Mouse (Mus musculus): ENCODE measurements at regions not wholly inside any gene's neighbourhood (a gene's known extent, or its start where the extent isn't known, plus 50 kb on each side); places are given as distances from the start of the nearest gene placed in this dataset.

DNA sequence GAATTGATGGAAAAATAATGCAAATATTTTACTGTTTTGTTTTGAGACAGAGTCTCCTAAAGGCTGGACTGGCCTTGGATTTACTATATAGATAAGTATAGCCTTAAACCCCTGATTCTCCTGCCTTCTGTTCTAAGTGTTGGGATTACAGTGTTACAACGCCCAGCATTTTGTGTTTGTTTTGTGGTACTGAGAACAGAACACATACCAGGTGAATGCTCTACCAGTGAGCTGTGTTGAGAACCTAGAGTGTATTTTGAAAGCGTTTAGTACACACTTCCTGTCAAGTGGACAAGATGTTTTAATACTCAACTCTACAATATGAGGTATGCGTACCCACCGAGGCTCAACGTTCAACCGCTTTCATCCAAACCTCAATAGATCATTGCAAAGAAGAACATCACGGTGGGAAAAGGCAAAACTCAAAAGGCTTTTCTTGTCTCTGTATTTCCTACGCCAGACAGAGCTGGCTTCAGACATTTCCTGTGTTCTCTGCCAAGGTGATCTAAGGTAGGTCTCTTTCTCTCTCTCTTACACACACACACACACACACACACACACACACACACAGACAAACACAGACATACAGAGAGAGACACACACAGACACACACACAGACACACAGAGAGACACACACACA lies 104.3 kb upstream of the Cpm start:
- Histone ChIP-seq H3K4me3 (replicated peaks; ENCODE audit: low read length) (no peak overlapping the region), H3K27me3 (ENCODE audit: control insufficient read depth, insufficient read depth, low read length) (no peaks in the 10 kb centered on the region), H3K4me2 (ENCODE audit: low read depth, low read length) (no peak overlapping the region), H3K4me1 (ENCODE audit: control insufficient read depth, insufficient read depth, low read length) (no peaks in the 10 kb centered on the region), H3K9me3 (replicated peaks; ENCODE audit: control insufficient read depth, low read length) (no peaks in the 10 kb centered on the region), H3K36me3 (ENCODE audit: control insufficient read depth, insufficient read depth, low read length) (no peaks in the 10 kb centered on the region), H3K27ac (ENCODE audit: low read length) (no peak overlapping the region), H3K9ac (ENCODE audit: low read length) (no peak overlapping the region)
- no peak for ATAC-seq (ENCODE audit: insufficient read depth, low FRiP score)
- 74% methylated on average over 8 of the region's 8 CpGs for WGBS

DNA sequence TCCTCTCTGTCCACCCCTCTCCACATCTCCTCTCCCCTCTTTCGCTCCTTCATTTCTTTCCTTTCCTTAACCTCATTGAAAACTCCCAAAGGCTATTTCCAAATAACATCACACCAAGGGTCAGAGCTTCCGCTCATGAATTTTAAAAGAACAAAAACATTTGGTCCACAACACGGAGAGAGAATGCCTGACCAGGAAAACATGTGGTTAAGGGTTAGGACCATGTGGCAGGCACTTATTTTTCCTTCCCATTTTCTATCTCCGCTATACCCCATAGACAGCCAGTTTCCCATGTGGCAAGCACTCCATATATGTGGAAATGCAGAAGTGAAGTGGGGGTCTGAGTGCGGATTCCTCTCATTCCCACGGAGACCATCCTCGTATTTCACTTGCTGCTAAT lies 105.2 kb upstream of the Cpm start:
- Histone ChIP-seq H3K36me3 (ENCODE audit: control insufficient read depth, insufficient read depth, low read length) (no peaks in the 10 kb centered on the region), H3K27me3 (ENCODE audit: control insufficient read depth, insufficient read depth, low read length) (no peaks in the 10 kb centered on the region), H3K4me3 (replicated peaks; ENCODE audit: low read length) (no peak overlapping the region), H3K9ac (ENCODE audit: low read length) (no peak overlapping the region), H3K27ac (ENCODE audit: low read length) (no peak overlapping the region), H3K4me2 (ENCODE audit: low read depth, low read length) (no peak overlapping the region), H3K9me3 (replicated peaks; ENCODE audit: control insufficient read depth, low read length) (no peaks in the 10 kb centered on the region), H3K4me1 (ENCODE audit: control insufficient read depth, insufficient read depth, low read length) (peaks cover 3% of the 10 kb centered on the region; the same call in 1 of the 2 replicates)
- no peak for ATAC-seq (ENCODE audit: insufficient read depth, low FRiP score)
- WGBS, result 79% methylated on average over 7 of the region's 7 CpGs

DNA sequence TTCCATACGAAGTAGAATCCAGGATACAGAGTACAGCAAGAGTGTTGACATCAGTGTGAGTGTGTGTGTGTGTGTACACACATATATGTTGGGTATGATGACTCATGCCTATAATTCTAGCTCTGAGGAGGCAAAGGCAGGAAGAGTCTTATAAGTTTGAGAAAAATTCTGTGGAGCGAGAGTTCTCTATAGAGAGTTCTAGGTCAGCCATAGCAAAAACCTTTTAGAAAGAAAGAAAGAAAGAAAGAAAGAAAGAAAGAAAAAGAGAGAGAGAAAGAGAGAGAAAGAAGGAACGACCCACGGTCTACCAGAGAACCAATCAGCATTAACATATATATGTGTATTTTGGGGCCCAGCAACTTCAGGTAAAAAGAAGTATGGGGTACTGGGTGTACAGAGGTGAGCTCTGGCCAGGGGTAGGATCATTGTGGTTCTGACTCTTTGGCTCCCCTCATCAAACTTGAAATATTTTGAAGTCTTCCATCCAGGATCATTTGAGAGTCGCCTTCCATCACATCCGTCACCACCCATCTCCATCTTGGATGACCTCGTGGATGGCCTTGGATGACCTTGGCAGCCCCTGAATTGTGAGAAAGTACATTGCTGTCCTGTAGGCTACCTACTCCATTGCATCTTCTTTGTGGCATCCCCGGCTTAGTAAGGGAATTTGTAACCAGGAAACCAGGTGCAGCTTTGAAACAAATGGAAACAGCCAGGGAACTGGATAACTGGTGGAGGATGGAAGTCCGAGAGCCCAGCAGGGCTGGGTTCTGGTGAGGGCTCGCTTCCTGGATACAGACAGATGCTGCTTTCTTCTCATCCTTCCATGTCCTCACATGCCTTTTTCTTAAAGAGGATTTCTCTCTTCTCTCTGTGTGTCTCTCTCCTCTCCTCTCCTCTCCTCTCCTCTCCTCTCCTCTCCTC lies 106.1 kb upstream of the Cpm start:
- Histone ChIP-seq H3K36me3 (ENCODE audit: control insufficient read depth, insufficient read depth, low read length) (no peaks in the 10 kb centered on the region), H3K4me1 (ENCODE audit: control insufficient read depth, insufficient read depth, low read length) (peaks cover 3% of the 10 kb centered on the region; the same call in 1 of the 2 replicates), H3K9me3 (replicated peaks; ENCODE audit: control insufficient read depth, low read length) (no peaks in the 10 kb centered on the region), H3K4me2 (ENCODE audit: low read depth, low read length) (no peak overlapping the region), H3K9ac (ENCODE audit: low read length) (no peak overlapping the region), H3K27me3 (ENCODE audit: control insufficient read depth, insufficient read depth, low read length) (no peaks in the 10 kb centered on the region), H3K4me3 (replicated peaks; ENCODE audit: low read length) (no peak overlapping the region), H3K27ac (ENCODE audit: low read length) (no peak overlapping the region)
- WGBS, result 82% methylated on average over 10 of the region's 10 CpGs
- no peak for ATAC-seq (ENCODE audit: insufficient read depth, low FRiP score)

DNA sequence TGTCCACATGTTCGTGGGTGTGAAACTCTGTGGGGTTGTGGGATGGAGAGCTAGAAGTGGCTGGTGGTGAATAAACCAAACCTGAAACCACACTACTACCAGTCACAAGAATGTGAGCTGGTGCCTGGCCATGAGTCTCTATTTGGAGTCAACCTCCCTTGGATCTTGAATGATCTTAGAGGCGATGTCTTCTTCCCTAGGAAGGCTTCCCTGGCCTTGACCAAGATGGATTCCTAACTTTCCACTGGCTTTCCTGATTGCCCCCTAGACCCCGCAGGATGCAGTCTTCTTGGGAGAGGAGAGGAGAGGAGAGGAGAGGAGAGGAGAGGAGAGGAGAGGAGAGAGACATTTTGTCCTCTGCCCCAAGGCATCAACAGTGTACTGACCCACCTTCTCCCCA lies 106.9 kb upstream of the Cpm start:
- H3K36me3 ChIP-seq (ENCODE audit: control insufficient read depth, insufficient read depth, low read length), result no peaks in the 10 kb centered on the region
- no peak overlapping the region for H3K9ac ChIP-seq (ENCODE audit: low read length)
- H3K27me3 ChIP-seq (ENCODE audit: control insufficient read depth, insufficient read depth, low read length), result no peaks in the 10 kb centered on the region
- H3K4me2 ChIP-seq (ENCODE audit: low read depth, low read length), result no peak overlapping the region
- H3K9me3 ChIP-seq (replicated peaks; ENCODE audit: control insufficient read depth, low read length), result no peaks in the 10 kb centered on the region
- H3K4me3 ChIP-seq (replicated peaks; ENCODE audit: low read length), result no peak overlapping the region
- WGBS, result 86% methylated on average over 3 of the region's 3 CpGs
- no peak for ATAC-seq (ENCODE audit: insufficient read depth, low FRiP score)
- H3K27ac ChIP-seq (ENCODE audit: low read length), result no peak overlapping the region
- H3K4me1 ChIP-seq (ENCODE audit: control insufficient read depth, insufficient read depth, low read length), result peaks cover 8% of the 10 kb centered on the region; the same call in 1 of the 2 replicates

DNA sequence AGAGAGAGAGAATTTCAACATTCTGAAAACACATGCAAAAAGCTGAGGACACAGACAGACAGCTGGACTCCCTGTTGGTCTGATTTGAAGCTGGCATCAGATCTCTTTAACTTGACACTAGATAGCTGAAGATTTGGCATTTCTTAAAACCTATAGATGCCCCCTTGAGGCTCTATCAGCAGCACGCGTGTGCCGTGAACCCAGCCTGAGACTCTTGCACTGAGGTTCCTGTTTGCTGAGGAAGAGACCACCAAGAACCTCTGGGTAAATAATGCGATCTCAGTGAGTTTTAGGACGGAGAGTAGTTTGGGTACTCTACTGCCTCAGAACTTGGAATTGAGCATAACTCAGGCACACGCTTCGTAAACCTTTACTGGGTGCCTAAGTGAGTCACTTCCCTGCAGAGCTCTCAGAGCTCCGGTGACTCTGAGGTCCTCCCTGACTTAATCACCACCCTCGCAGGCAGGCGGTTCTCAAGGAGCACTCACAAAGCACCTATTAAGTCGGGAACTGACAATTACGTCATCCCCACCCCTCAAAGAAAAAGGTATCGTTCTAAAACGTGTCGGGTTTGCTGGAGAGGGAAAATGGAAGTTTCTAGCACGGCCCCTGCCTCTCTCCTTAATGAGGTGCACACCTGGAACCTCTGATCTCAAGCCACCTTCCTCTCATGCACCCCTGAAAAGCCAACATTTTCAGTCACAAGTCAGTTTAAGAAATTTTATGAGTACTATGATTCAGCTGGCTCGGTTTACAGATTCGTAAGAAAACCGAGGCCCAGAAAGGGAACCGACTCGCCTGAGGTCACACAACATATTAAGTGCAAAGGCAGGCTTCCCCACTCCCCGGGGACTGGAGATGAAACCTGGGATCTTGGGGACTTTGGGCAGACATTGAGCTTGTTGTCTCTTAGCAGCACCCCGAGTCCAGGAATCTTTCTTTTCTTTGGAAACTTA lies 107.7 kb upstream of the Cpm start:
- Histone ChIP-seq H3K4me2 (ENCODE audit: low read depth, low read length) (no peak overlapping the region), H3K9me3 (replicated peaks; ENCODE audit: control insufficient read depth, low read length) (no peaks in the 10 kb centered on the region), H3K4me1 (ENCODE audit: control insufficient read depth, insufficient read depth, low read length) (peaks cover 8% of the 10 kb centered on the region; the same call in 1 of the 2 replicates), H3K9ac (ENCODE audit: low read length) (no peak overlapping the region), H3K36me3 (ENCODE audit: control insufficient read depth, insufficient read depth, low read length) (no peaks in the 10 kb centered on the region), H3K27ac (ENCODE audit: low read length) (no peak overlapping the region), H3K4me3 (replicated peaks; ENCODE audit: low read length) (no peak overlapping the region), H3K27me3 (ENCODE audit: control insufficient read depth, insufficient read depth, low read length) (no peaks in the 10 kb centered on the region)
- WGBS, result 69% methylated on average over 23 of the region's 23 CpGs
- 0 out of 2 replicates have a peak, but pooled peaks have one; percentile 64 for ATAC-seq (ENCODE audit: insufficient read depth, low FRiP score)

DNA sequence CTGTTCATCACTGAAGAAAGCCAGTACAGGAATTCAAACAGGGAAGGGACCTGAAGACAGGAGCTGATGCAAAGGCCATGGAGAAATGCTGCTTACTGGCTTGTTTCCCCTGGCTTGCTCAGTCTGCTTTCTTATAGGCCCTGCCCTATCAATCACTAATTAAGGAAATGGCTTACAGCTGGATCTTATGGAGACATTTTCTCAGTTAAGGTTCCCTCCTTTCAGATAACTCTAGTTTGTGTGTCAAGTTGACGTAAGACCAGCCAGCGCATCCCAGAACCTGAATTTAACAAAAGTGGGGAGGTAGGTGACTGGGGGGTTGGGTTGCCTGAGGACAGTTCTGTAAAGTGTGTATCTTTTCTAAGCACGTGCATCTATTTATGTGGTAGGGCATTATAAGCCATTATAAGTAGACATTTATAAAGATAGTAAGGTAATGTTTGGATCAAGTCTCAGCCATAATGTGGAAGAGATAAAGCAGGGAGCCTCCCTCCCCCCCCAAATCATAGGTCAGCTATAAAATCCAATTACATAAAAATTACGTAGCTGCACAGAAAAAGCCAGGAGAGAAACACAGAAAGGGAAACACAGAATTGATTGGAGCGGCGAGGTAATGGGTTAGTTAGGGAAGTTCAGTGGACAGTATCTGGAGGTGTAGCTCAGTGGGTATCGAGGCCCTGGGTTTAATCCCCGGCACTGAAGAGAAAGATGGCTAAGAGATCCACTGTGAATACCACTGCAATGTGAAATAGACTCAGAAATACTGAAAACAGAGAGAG lies 108.6 kb upstream of the Cpm start:
- Histone ChIP-seq H3K4me1 (ENCODE audit: control insufficient read depth, insufficient read depth, low read length) (peaks cover 8% of the 10 kb centered on the region; the same call in 1 of the 2 replicates), H3K9me3 (replicated peaks; ENCODE audit: control insufficient read depth, low read length) (no peaks in the 10 kb centered on the region), H3K27me3 (ENCODE audit: control insufficient read depth, insufficient read depth, low read length) (no peaks in the 10 kb centered on the region), H3K9ac (ENCODE audit: low read length) (no peak overlapping the region), H3K36me3 (ENCODE audit: control insufficient read depth, insufficient read depth, low read length) (no peaks in the 10 kb centered on the region), H3K27ac (ENCODE audit: low read length) (no peak overlapping the region), H3K4me2 (ENCODE audit: low read depth, low read length) (no peak overlapping the region), H3K4me3 (replicated peaks; ENCODE audit: low read length) (no peak overlapping the region)
- WGBS, result 88% methylated on average over 8 of the region's 8 CpGs
- ATAC-seq (ENCODE audit: insufficient read depth, low FRiP score), result no peak

DNA sequence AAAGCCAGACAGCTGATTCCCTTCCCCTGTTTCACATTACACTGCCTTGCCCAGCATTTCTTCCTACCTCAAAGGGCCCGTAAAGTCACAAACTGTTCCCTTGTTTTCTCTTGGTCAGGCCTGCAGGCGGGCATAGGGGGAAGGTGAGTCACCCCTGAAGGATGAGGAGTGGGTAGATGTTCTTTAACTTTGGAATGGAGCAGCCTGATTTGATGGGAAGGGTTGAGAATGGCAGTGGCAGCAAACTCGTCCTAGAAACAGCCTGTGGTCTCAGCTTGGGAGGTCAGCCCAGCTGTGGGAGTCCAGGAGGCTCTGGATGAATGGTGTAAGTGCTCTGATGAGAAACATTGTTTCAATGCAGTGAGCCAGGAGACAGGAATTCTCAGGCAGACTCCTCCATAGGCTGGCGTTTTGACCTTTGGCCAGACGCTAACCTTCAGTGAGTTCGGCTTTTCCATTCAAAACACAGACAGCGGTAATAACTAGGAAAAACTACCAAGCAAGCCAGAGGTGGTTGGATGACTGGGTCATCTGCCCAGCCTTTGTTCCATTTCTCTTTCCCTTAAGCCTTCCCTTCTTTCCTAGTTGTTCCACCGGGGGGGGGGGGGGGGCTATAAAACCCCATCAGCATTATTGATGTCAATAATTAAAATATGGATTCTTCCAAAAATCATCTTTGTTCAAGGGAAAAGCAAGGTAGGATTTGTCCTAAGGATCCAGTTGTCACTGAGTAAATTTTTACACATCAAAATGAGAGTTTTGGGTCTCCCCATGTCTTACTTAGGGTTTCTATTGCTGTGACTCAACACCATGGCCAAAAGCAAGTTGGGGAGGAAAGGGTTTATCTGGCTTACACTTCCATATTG lies 109.4 kb upstream of the Cpm start:
- no peak overlapping the region for H3K4me2 ChIP-seq (ENCODE audit: low read depth, low read length)
- H3K4me1 ChIP-seq (ENCODE audit: control insufficient read depth, insufficient read depth, low read length), result peaks cover 8% of the 10 kb centered on the region; the same call in 1 of the 2 replicates
- H3K9ac ChIP-seq (ENCODE audit: low read length), result no peak overlapping the region
- 59% methylated on average over 8 of the region's 8 CpGs for WGBS
- no peaks in the 10 kb centered on the region for H3K36me3 ChIP-seq (ENCODE audit: control insufficient read depth, insufficient read depth, low read length)
- no peak overlapping the region for H3K4me3 ChIP-seq (replicated peaks; ENCODE audit: low read length)
- ATAC-seq (ENCODE audit: insufficient read depth, low FRiP score), result no peak
- H3K27ac ChIP-seq (ENCODE audit: low read length), result no peak overlapping the region
- no peaks in the 10 kb centered on the region for H3K9me3 ChIP-seq (replicated peaks; ENCODE audit: control insufficient read depth, low read length)
- no peaks in the 10 kb centered on the region for H3K27me3 ChIP-seq (ENCODE audit: control insufficient read depth, insufficient read depth, low read length)
